Mouse (Mus musculus) G1E (cell line): ENCODE data around the gene Tnk2. TPM values are rescaled to one million over a fixed set of nuclear protein-coding genes. Genes with fewer than 3 reads are reported as not detected.

Experiments
- ATAC-seq: 2 replicates; pipeline ENCODE4 v1.8.0; 2016; ENCODE audit warnings: mild to moderate bottlenecking; ENCODE audit not compliant: insufficient number of reproducible peaks, poor library complexity, low FRiP score, severe bottlenecking; ENCODE audit errors: extremely low read depth
- DNase-seq: peaks from one replicate; pipeline ENCODE4 v3.0.0; 2012; ENCODE audit warnings: low spot score
- H3K27me3 ChIP-seq: 2 replicates; pipeline ENCODE4 v1.6.1; 2012; ENCODE audit warnings: mild to moderate bottlenecking, low read length, inconsistent platforms; ENCODE audit not compliant: insufficient read depth
- H3K36me3 ChIP-seq: replicated peaks from 2 replicates; pipeline ENCODE3; 2012; ENCODE audit warnings: mild to moderate bottlenecking, inconsistent platforms
- H3K4me1 ChIP-seq: 2 replicates; pipeline ENCODE4 v1.6.1; 2012; ENCODE audit warnings: low read depth, low read length, inconsistent platforms, mixed read lengths; ENCODE audit not compliant: insufficient read depth
- H3K4me3 ChIP-seq: 2 replicates; pipeline ENCODE4 v1.5.1; 2012; ENCODE audit warnings: low read depth, mild to moderate bottlenecking, inconsistent platforms, low read length, moderate library complexity, mixed read lengths
- H3K9me3 ChIP-seq: replicated peaks from 2 replicates; pipeline ENCODE4 v1.6.1; 2012; ENCODE audit warnings: inconsistent platforms
- CTCF ChIP-seq: IDR thresholded peaks from 2 replicates; pipeline ENCODE4 v1.5.1; 2012; ENCODE audit warnings: low read depth, low read length, inconsistent platforms, mixed read lengths
- GATA1 ChIP-seq: IDR thresholded peaks from 2 replicates; pipeline ENCODE4 v1.6.1; 2012; ENCODE audit warnings: borderline replicate concordance, low read length, inconsistent platforms, mixed read lengths
- GATA2 ChIP-seq: IDR thresholded peaks from 2 replicates; pipeline ENCODE4 v1.6.1; 2012; ENCODE audit warnings: low read depth, low read length, inconsistent platforms, borderline replicate concordance
- POLR2AphosphoS5 ChIP-seq: IDR thresholded peaks from 2 replicates; pipeline ENCODE4 v1.6.1; 2012; ENCODE audit warnings: low read depth, low read length, inconsistent platforms; ENCODE audit not compliant: insufficient replicate concordance
- TAL1 ChIP-seq: conservative IDR thresholded peaks from 2 replicates; pipeline ENCODE4 v1.6.1; 2012; ENCODE audit warnings: low read depth, low read length, inconsistent platforms, mixed read lengths
- polyA plus RNA-seq: library from polyadenylated mRNA; stranded (reverse); fragments of >175 nt; gene quantifications from 2 replicates; pipeline ENCODE4 v1.2.3, GENCODE M21; 2012
- total RNA-seq, 2 experiments: library from RNA; stranded (forward) in 1 of 2; stranded (reverse) in 1 of 2; fragments of 200-1000 nt in 1 of 2; fragments of >200 nt in 1 of 2; fragmentation: Nextera tagmentation in 1 of 2; gene quantifications; 2 replicates each; pipeline ENCODE4 v1.2.3; 2014 to 2017

The Tnk2 gene
- total and polyA plus RNA-seq, 3 experiments, result 13.4 to 197 (median 31.5) TPM

DNA sequence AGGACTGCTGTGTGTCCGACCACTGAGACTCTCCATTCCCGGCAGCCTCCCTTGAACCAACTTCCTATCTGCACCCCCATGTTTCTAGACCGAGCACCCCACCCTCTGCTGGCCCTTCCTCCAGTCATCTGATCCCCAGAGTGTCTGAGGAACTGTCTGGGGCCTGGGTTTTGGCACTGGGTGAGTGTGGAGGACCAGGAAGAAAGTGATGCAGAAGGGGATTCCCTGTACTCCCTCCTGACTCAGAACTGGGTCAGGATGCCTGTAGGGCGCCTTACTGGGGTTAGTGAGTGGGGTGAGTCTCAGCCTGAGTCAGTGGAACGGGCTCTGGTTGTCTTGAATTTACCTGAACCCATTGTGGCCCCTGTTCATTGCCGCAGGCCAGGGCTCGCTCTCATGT lies 28.6 kb downstream of the Tnk2 start:
- Histone ChIP-seq H3K4me1 (peaks cover 68% of the 10 kb centered on the region), H3K4me3 (no peak overlapping the region; the same call in 1 of the 2 replicates), H3K27me3 (no peaks in the 10 kb centered on the region), H3K36me3 (peaks cover 99% of the 10 kb centered on the region), H3K9me3 (no peaks in the 10 kb centered on the region)
- TF ChIP-seq CTCF (no peak), GATA2 (no peak), POLR2AphosphoS5 (no peak), GATA1 (no peak)
- no peak for ATAC-seq
- no peak for DNase-seq

DNA sequence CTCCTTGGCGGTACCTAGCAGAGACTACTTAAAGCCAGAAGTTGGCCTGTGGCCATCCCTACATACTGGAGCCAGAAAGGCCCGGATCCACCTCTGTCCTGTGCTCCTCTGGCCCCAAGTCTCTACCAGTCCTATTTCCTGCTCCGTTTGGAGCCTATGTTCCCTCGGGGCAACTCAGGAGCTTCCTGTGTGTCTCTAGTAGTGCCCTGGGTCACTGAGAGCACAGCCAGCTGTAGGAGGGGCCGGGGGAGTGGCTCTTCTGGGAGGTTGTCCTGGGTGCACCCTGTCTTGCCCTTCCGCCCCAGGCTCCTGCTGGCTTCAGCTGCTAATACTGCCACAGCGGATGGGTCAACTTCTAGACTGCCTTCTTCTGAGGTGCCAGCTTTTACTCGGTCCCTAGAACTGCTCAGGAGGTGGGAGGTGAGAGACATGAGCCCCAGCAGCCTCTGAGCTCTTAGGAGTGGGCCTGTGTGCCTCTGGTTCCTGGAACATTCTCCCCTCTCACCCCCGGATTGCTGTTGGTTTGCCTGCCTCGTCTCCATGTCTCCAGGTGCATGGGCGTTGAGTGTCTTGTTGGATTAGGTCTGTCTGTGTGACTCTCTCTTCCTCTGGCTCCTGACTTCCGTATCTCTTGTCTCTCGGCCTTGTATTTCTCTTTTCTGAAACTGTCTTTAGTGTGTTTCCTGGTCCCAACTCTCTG lies 29.3 kb downstream of the Tnk2 start:
- TF ChIP-seq GATA2 (no peak), GATA1 (no peak)
- no peak for ATAC-seq
- Histone ChIP-seq H3K36me3 (peaks cover 99% of the 10 kb centered on the region), H3K27me3 (no peaks in the 10 kb centered on the region), H3K4me1 (peaks cover 65% of the 10 kb centered on the region), H3K4me3 (no peak overlapping the region; the same call in 1 of the 2 replicates), H3K9me3 (no peaks in the 10 kb centered on the region)
- DNase-seq, result no peak

DNA sequence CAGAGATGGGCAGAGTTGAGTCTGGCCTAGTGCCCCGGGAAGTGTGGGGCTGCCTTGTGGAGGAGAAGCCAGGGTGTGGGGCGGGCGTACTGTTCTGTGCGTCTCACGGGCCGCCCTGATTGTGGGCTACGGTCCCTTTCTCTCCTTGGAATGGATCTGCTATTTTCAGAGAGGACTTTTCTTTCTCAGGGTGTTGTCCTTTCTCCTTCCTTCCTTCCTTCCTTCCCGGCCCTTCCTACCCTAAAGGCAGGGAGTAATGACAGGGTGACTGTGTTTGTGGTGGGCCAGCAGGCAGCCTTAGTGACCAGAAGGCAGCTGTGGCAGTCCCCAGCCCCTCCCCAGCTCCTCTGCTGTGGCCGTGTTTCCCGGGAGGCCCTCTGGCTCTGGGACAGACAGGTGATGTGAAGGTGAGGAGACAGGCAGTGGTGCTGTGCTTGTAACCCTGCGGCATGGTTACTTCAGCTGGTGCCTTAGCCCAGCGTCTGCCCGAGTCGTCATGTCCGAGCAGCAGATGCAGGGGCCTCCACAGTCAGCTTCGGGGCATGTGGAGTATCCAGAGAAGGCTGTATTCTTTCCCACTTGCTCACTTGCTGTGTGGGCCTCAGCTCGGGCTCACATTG lies 30.6 kb downstream of the Tnk2 start:
- no peak overlapping the region for H3K4me3 ChIP-seq
- TF ChIP-seq CTCF (no peak), GATA1 (no peak), GATA2 (no peak), POLR2AphosphoS5 (no peak), TAL1 (no peak)
- ATAC-seq (no peak), DNase-seq (no peak)
- peaks cover 62% of the 10 kb centered on the region for H3K4me1 ChIP-seq
- peaks cover 100% of the 10 kb centered on the region for H3K36me3 ChIP-seq
- H3K27me3 ChIP-seq, result no peaks in the 10 kb centered on the region
- no peaks in the 10 kb centered on the region for H3K9me3 ChIP-seq

DNA sequence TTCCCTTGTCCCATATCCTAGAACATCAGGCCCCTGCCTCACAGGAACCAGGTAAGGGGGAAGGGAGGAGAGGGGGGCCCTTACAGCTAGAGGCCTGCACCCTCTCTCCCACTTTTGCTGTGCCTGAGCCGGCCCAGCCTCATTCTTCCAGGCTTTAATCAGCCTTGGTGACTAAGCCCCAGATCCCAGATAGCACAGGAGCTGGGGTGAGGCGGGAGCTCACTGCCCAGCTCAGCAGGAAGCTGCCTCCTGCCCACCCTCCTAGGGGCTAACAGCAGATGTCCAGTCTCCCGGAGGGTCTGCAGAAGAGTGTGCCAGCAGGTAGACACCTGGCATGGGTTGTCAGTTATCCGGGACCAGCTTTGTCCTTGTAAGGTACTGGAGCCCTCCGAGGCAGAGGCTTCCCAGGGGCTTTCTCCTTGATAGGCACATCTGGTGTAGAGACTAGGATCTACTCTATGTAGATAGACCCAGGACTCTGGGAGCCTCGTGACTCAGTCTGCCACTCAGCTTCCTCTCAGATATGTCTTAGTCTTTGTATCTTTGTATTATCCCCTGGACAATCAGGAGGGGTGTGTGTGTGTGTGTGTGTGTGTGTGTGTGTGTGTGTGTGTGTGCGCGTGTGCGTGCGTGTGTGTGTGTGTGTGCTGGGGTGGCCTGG lies 33.5 kb downstream of the Tnk2 start:
- Histone ChIP-seq H3K4me3 (no peak overlapping the region), H3K9me3 (no peaks in the 10 kb centered on the region), H3K36me3 (peaks cover 98% of the 10 kb centered on the region), H3K27me3 (no peaks in the 10 kb centered on the region), H3K4me1 (peaks cover 44% of the 10 kb centered on the region)
- TF ChIP-seq POLR2AphosphoS5, result no peak
- TF ChIP-seq TAL1, result no peak
- TF ChIP-seq GATA1, result no peak
- TF ChIP-seq GATA2, result no peak
- TF ChIP-seq CTCF, result no peak
- ATAC-seq (peak; percentile 22; the same call in 1 of the 2 replicates), DNase-seq (no peak)

DNA sequence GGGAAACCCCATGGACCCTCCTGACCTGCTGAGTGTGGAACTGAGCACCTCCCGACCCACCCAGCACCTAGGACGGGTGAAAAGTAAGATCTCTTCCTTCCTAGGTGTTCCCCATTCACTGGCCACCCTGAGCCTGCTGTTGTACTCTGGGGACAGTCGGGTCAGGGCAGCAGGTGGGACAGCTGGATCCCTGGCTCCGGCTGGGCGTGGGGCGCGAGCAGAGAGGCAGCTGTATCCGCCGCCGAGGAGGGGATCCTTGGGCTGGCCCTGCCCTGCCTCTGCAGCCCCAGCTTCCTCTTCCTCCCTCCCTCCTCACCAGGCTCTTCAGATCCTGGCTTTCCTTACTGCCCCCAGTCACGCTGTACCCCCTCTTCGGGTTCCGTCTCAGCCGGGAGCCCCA lies 34.2 kb downstream of the Tnk2 start:
- Histone ChIP-seq H3K27me3 (no peaks in the 10 kb centered on the region), H3K4me3 (no peak overlapping the region), H3K4me1 (peaks cover 41% of the 10 kb centered on the region), H3K9me3 (no peaks in the 10 kb centered on the region), H3K36me3 (peaks cover 96% of the 10 kb centered on the region)
- DNase-seq (no peak), ATAC-seq (no peak)
- no peak for TF ChIP-seq GATA2
- TF ChIP-seq CTCF, result no peak
- TF ChIP-seq POLR2AphosphoS5, result no peak
- TF ChIP-seq GATA1, result no peak

DNA sequence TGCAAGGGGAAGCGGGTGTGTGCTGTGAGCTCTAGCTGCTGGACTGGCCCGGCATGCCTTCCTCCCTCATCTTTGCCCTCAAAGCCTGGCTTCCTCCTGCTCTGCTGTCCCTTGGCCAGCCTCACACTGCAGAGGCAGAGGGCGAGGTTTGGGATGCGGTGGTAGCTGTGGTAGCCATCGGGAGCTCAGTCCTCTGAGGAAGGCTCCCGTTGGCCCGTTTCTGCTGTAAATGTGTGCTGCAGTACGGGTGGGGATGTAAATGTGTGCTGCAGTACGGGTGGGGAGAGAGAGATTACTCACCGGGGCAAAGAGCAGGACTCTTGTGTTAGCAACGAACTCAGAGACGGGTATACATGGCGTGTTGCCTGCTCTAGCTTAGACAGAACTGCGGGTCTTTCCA lies 35.1 kb downstream of the Tnk2 start:
- H3K4me1 ChIP-seq, result peaks cover 38% of the 10 kb centered on the region
- ATAC-seq, result no peak
- DNase-seq, result no peak
- TF ChIP-seq CTCF (no peak), POLR2AphosphoS5 (no peak), GATA2 (no peak), TAL1 (no peak), GATA1 (no peak)
- peaks cover 95% of the 10 kb centered on the region for H3K36me3 ChIP-seq
- H3K27me3 ChIP-seq, result no peaks in the 10 kb centered on the region
- H3K9me3 ChIP-seq, result no peaks in the 10 kb centered on the region
- no peak overlapping the region for H3K4me3 ChIP-seq
